Comparison of ENCODE assay signal across 9 mouse cellular contexts in the genomic region with DNA sequence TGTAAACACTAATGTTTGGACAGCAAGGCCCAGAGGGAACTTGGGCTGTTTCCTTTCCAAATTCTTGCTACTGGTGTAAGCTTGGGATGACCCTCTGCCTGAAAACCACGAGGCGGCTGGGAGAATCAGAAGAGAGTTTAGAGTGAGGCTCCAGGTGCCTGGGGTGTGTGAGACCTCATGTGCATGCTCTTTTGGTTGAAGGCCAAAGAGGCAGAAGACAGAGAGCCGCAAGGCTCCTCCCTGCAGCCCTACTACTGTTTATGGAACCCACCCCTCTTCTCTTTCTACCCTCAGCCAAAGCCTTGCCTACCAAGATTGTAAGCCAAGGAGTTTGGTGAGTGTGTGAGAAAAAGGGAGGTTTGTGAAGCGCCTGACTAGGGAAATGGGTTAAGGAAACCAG. TPM values are rescaled to one million over a fixed set of nuclear protein-coding genes. Genes with fewer than 3 reads are reported as not detected.
DNase-seq lines count a peak whose midpoint lies in the region; ATAC-seq and TF ChIP-seq lines count a peak whose summit lies in the region.
"Had no signal": no experiment of that assay in that cellular context is flagged by ENCODE, and none has a peak within 500 bp of the region (broad histone marks: within the 10 kb centered on the region; RNA-seq: fewer than 3 reads in every experiment).

No protein-coding gene starts in this region.

- peaks cover 6% of the 10 kb centered on the region for H3K79me2 ChIP-seq in CH12.LX (replicated peaks; ENCODE audit: control insufficient read depth, extremely low read depth, insufficient read depth, poor library complexity, severe bottlenecking)

- H3K4me1 ChIP-seq in CH12.LX (ENCODE audit: control insufficient read depth in 1 of 2, insufficient read depth in 2 of 2): peaks cover 18 to 57% of the 10 kb centered on the region in 2 experiments
- peaks cover 31% of the 10 kb centered on the region for H3K4me1 ChIP-seq in heart, embryonic 16.5 days (ENCODE audit: control insufficient read depth, insufficient read depth, low read length)
- H3K4me1 ChIP-seq in liver, postnatal 0 days (ENCODE audit: insufficient read depth): peaks cover 24% of the 10 kb centered on the region

- H3K27me3 ChIP-seq in CH12.LX (replicated peaks): peaks cover 3% of the 10 kb centered on the region
- no peaks in the 10 kb centered on the region for H3K27me3 ChIP-seq in heart, embryonic 16.5 days (ENCODE audit: control insufficient read depth, insufficient read depth, low read length)
- 0 out of 2 replicates have a peak, but pooled peaks cover 5% of the 10 kb centered on the region for H3K27me3 ChIP-seq in liver, postnatal 0 days (ENCODE audit: insufficient read depth, low read length)

- H3K27ac ChIP-seq in CH12.LX (ENCODE audit: insufficient read depth, low read depth): no peak overlapping the region
- H3K27ac ChIP-seq in heart, embryonic 16.5 days (ENCODE audit: low read length): no peak overlapping the region
- H3K27ac ChIP-seq in liver, postnatal 0 days (ENCODE audit: low read depth): no peak overlapping the region

- H3K4me3 ChIP-seq in CH12.LX (replicated peaks in 1 of 3; ENCODE audit: low read depth in 2 of 3, low read length in 2 of 3, poor library complexity in 1 of 3): no peak overlapping the region
- H3K4me3 ChIP-seq in heart, embryonic 16.5 days (ENCODE audit: low read length): peak overlapping the region; percentile 74
- H3K4me3 ChIP-seq in liver, postnatal 0 days (ENCODE audit: low read depth, low read length): no peak overlapping the region

- 57% methylated on average over 4 of the region's 4 CpGs for WGBS in heart, embryonic 16.5 days
- WGBS in liver, postnatal 0 days (ENCODE audit: insufficient replicate concordance): 73% methylated on average over 4 of the region's 4 CpGs

- H3K9me3 ChIP-seq in CH12.LX (replicated peaks; ENCODE audit: low read length): no peaks in the 10 kb centered on the region
- H3K9me3 ChIP-seq in heart, embryonic 16.5 days (replicated peaks; ENCODE audit: control insufficient read depth, low read length): no peaks in the 10 kb centered on the region
- no peaks in the 10 kb centered on the region for H3K9me3 ChIP-seq in liver, postnatal 0 days (ENCODE audit: low read length)

- TF ChIP-seq POLR2A in CH12.LX (IDR thresholded peaks at IDR 0.05; ENCODE audit: low read depth, low read length): no peak

- peak; percentile 48 to 49 for DNase-seq in cerebellum, postnatal 25 days
- no peak for DNase-seq in cerebellum, adult 9-10 months
- DNase-seq in CH12.LX (ENCODE audit: extremely low read depth) (no peak), MN1 (ENCODE audit: low spot score) (no peak)
- DNase-seq in liver, postnatal 0 days: no peak
- no peak for DNase-seq in adrenal gland, adult 8-10 months
- no peak for DNase-seq in urinary bladder, postnatal 14 days (ENCODE audit: low spot score)
- DNase-seq: kidney, adult 11 months had no signal

- no peak overlapping the region for H3K9ac ChIP-seq in CH12.LX (ENCODE audit: insufficient read depth, low read depth)
- H3K9ac ChIP-seq in heart, embryonic 16.5 days (ENCODE audit: low read length): peak overlapping the region; percentile 77; the same call in 1 of the 2 replicates
- H3K9ac ChIP-seq in liver, postnatal 0 days (replicated peaks): no peak overlapping the region

- peaks cover 1 to 7% of the 10 kb centered on the region in 2 experiments for H3K36me3 ChIP-seq in CH12.LX (replicated peaks in 1 of 2; ENCODE audit: control insufficient read depth in 1 of 2, insufficient read depth in 1 of 2, low read length in 1 of 2)
- no peaks in the 10 kb centered on the region for H3K36me3 ChIP-seq in heart, embryonic 16.5 days (ENCODE audit: control insufficient read depth, insufficient read depth)
- H3K36me3 ChIP-seq in liver, postnatal 0 days (replicated peaks; ENCODE audit: insufficient read depth, low read length): no peaks in the 10 kb centered on the region

- peak overlapping the region; percentile 71; the same call in 1 of the 2 replicates for H3K4me2 ChIP-seq in CH12.LX (ENCODE audit: insufficient read depth, low read depth, poor library complexity, severe bottlenecking)
- peak overlapping the region; percentile 95 for H3K4me2 ChIP-seq in heart, embryonic 16.5 days (ENCODE audit: low read depth, low read length)
- H3K4me2 ChIP-seq in liver, postnatal 0 days (ENCODE audit: low read depth, low read length): peak overlapping the region; percentile 100; the same call in 1 of the 2 replicates

- in situ Hi-C loops in CH12.LX (cut with MboI; ENCODE audit: low pct_ligation_motif_present, low pct_unique_long_range_greater_than_20kb, low sequenced_read_pairs): loop anchor here (5.0 kb wide), 1 partner anchor 48 kb away; no protein-coding TSS in a partner anchor

- dilution Hi-C loops in CH12.LX (cut with MboI; ENCODE audit: extremely low pct_ligation_motif_present, extremely low pct_unique_long_range_greater_than_20kb, low sequenced_read_pairs): no loop called here

- no peak for TF ChIP-seq CTCF in CH12.LX (conservative IDR thresholded peaks at IDR 0.05 in 1 of 2, IDR thresholded peaks at IDR 0.05 in 1 of 2; ENCODE audit: low read depth in 2 of 2, low read length in 2 of 2)
- TF ChIP-seq CTCF in liver, postnatal 0 days (IDR thresholded peaks at IDR 0.05; ENCODE audit: low read depth): no peak

- no peak for TF ChIP-seq RAD21 in CH12.LX (IDR thresholded peaks at IDR 0.05; ENCODE audit: low read depth, low read length)

- no peak for TF ChIP-seq EP300 in CH12.LX (IDR thresholded peaks at IDR 0.05; ENCODE audit: low read length)
- no peak for TF ChIP-seq EP300 in liver, postnatal 0 days (IDR thresholded peaks at IDR 0.05; ENCODE audit: low read depth)

- ATAC-seq in heart, embryonic 16.5 days (replicated peaks; ENCODE audit: extremely low read depth, insufficient read depth, low FRiP score): no peak
- no peak for ATAC-seq in liver, postnatal 0 days

TF ChIP-seq in CH12.LX, 34 proteins besides CTCF, POLR2A, EP300 and RAD21:
- TF ChIP-seq MXI1 (IDR thresholded peaks at IDR 0.05; ENCODE audit: low read depth, low read length) (no peak), ZKSCAN1 (IDR thresholded peaks at IDR 0.05; ENCODE audit: borderline replicate concordance, low read depth, low read length) (no peak), RCOR1 (conservative IDR thresholded peaks at IDR 0.05; ENCODE audit: low read depth, low read length) (no peak), TCF12 (IDR thresholded peaks at IDR 0.05; ENCODE audit: low read depth, low read length) (no peak), SMC3 (IDR thresholded peaks at IDR 0.05; ENCODE audit: low read depth, low read length) (no peak), ELF1 (IDR thresholded peaks at IDR 0.05; ENCODE audit: low read depth, low read length) (no peak), BHLHE40 (IDR thresholded peaks at IDR 0.05; ENCODE audit: low read depth, low read length) (no peak), JUN (IDR thresholded peaks at IDR 0.05; ENCODE audit: insufficient read depth, low read depth, low read length) (no peak), MAX (IDR thresholded peaks at IDR 0.05; ENCODE audit: low read length) (no peak)

RNA-seq across cellular contexts. Expression of a gene that starts 1.1 kb away (rescaled TPM):
- total RNA-seq in CH12.LX (2012; rRNA removed) (2.8 and 3.0 TPM in 2 replicates), CH12.LX (2014; rRNA removed) (1.4 and 1.5 TPM in 2 replicates)
- 2.3 and 3.0 TPM in 2 replicates for polyA plus RNA-seq in CH12.LX (2012; ENCODE audit: insufficient read length, low read depth)
- 10.3 and 11.3 TPM in 2 replicates for polyA plus RNA-seq in heart, embryonic 16.5 days (2015; fragmentation: Nextera tagmentation; extraction: Ambion mirVana)
- polyA plus RNA-seq in liver, postnatal 0 days (2015; fragmentation: Nextera tagmentation; extraction: Ambion mirVana): 0.53 and 0.85 TPM in 2 replicates
- total RNA-seq in adrenal gland, adult 8-10 months (2022): 10 to 100 TPM in 3 of 4 experiments, 1 to 10 TPM in 1; 9.5 to 27.1 (median 18.0) TPM

RNA-seq across cellular contexts. Expression of a gene that starts 2.2 kb away (rescaled TPM):
- 75.6 and 95.5 TPM in 2 replicates for total RNA-seq in CH12.LX (2012; rRNA removed)
- total RNA-seq in CH12.LX (2014; rRNA removed): 53.1 and 62.2 TPM in 2 replicates
- 105 and 136 TPM in 2 replicates for polyA plus RNA-seq in CH12.LX (2012; ENCODE audit: insufficient read length, low read depth)
- polyA plus RNA-seq in heart, embryonic 16.5 days (2015; fragmentation: Nextera tagmentation; extraction: Ambion mirVana): 88.1 and 95.1 TPM in 2 replicates
- polyA plus RNA-seq in liver, postnatal 0 days (2015; fragmentation: Nextera tagmentation; extraction: Ambion mirVana): 26.8 and 27.8 TPM in 2 replicates
- 10 to 100 TPM; 31.9 to 50.7 (median 41.9) TPM for total RNA-seq in adrenal gland, adult 8-10 months (2022)

RNA-seq across cellular contexts. Expression of a gene that starts 9.0 kb away (rescaled TPM):
- total RNA-seq in CH12.LX (2012; rRNA removed) (0.76 and 1.0 TPM in 2 replicates), CH12.LX (2014; rRNA removed) (0.82 and 1.1 TPM in 2 replicates)
- polyA plus RNA-seq in CH12.LX (2012; ENCODE audit: insufficient read length, low read depth): 2.1 and 2.7 TPM in 2 replicates
- 2.1 and 2.6 TPM in 2 replicates for polyA plus RNA-seq in heart, embryonic 16.5 days (2015; fragmentation: Nextera tagmentation; extraction: Ambion mirVana)
- 0.42 and 0.60 TPM in 2 replicates for polyA plus RNA-seq in liver, postnatal 0 days (2015; fragmentation: Nextera tagmentation; extraction: Ambion mirVana)
- total RNA-seq in adrenal gland, adult 8-10 months (2022): 10 to 100 TPM in 1 of 4 experiments, 1 to 10 TPM in 3; 1.0 to 13.3 (median 5.6) TPM

RNA-seq across cellular contexts. Expression of a gene that starts 12.3 kb away (rescaled TPM):
- not detected in 2 replicates for total RNA-seq in CH12.LX (2012; rRNA removed)
- not detected in 2 replicates for total RNA-seq in CH12.LX (2014; rRNA removed)
- not detected in 2 replicates for polyA plus RNA-seq in CH12.LX (2012; ENCODE audit: insufficient read length, low read depth)
- polyA plus RNA-seq in heart, embryonic 16.5 days (2015; fragmentation: Nextera tagmentation; extraction: Ambion mirVana): 4.1 TPM in 1 of 2 replicates, not detected in the other
- polyA plus RNA-seq in liver, postnatal 0 days (2015; fragmentation: Nextera tagmentation; extraction: Ambion mirVana): not detected in 2 replicates
- 1 to 10 TPM in 3 of 4 experiments, not detected in 1; 3.5 to 9.2 (median 8.3) TPM for total RNA-seq in adrenal gland, adult 8-10 months (2022)

RNA-seq across cellular contexts. Expression of a gene that starts 45.5 kb away (rescaled TPM):
- total RNA-seq in CH12.LX (2012; rRNA removed) (263 and 281 TPM in 2 replicates), CH12.LX (2014; rRNA removed) (308 and 379 TPM in 2 replicates)
- polyA plus RNA-seq in CH12.LX (2012; ENCODE audit: insufficient read length, low read depth): 1,350 and 1,545 TPM in 2 replicates
- 136 and 140 TPM in 2 replicates for polyA plus RNA-seq in heart, embryonic 16.5 days (2015; fragmentation: Nextera tagmentation; extraction: Ambion mirVana)
- 68.4 and 70.9 TPM in 2 replicates for polyA plus RNA-seq in liver, postnatal 0 days (2015; fragmentation: Nextera tagmentation; extraction: Ambion mirVana)
- total RNA-seq in adrenal gland, adult 8-10 months (2022): 100 to 1,000 TPM; 594 to 678 (median 630) TPM

Comparison
In these comparisons a context has a peak if more than half of its experiments do, and no peak if none do; other contexts are left out.
1. DNase-seq: peak in cerebellum, postnatal 25 days (2 of 2); none in cerebellum, adult 9-10 months (single experiment), CH12.LX (single experiment), liver, postnatal 0 days (single experiment), adrenal gland, adult 8-10 months (single experiment), MN1 (single experiment) and urinary bladder, postnatal 14 days (single experiment).
2. Peak in every context shown above with its lines, with median percentiles within 50 percentile points of each other: H3K4me2 ChIP-seq.